ENCODE assay signal across 23 mouse cellular contexts in genomic region chr8:119528762-119529161, GRCm38 (mm10). TPM values are rescaled to one million over a fixed set of nuclear protein-coding genes. Genes with fewer than 3 reads are reported as not detected.
"Had no signal": no experiment of that assay in that cellular context is flagged by ENCODE, and none has a peak within 500 bp of the region (broad histone marks: within the 10 kb centered on the region; RNA-seq: fewer than 3 reads in every experiment).

No protein-coding gene starts in this region.

- H3K4me3 ChIP-seq: midbrain, embryonic 10.5 days; midbrain, embryonic 12.5 days; myocyte; neural tube, embryonic 13.5 days; neural tube, embryonic 15.5 days had no signal

- H3K27me3 ChIP-seq: midbrain, embryonic 12.5 days; neural tube, embryonic 13.5 days; neural tube, embryonic 15.5 days had no signal

- H3K9ac ChIP-seq: lung, embryonic 14.5 days; midbrain, embryonic 12.5 days; neural tube, embryonic 13.5 days; neural tube, embryonic 15.5 days had no signal

- H3K4me1 ChIP-seq: midbrain, embryonic 12.5 days; neural tube, embryonic 13.5 days; neural tube, embryonic 15.5 days had no signal

- H3K9me3 ChIP-seq: midbrain, embryonic 10.5 days; midbrain, embryonic 12.5 days; neural tube, embryonic 13.5 days; neural tube, embryonic 15.5 days had no signal

- DNase-seq: lung, adult 18-20 months; lung, embryonic 14.5 days; lung, postnatal 10 days; lung, postnatal 4 days; midbrain, embryonic 14.5 days; right cerebral cortex, postnatal 14 days; right cerebral cortex, postnatal 4 days; thymus, adult 2 months; thymus, postnatal 25 days; thymus, postnatal 4 days had no signal

- H3K27ac ChIP-seq: midbrain, embryonic 10.5 days; midbrain, embryonic 12.5 days; neural tube, embryonic 13.5 days; neural tube, embryonic 15.5 days had no signal

- ATAC-seq: midbrain, embryonic 16.5 days had no signal

- H3K4me2 ChIP-seq: lung, embryonic 14.5 days; midbrain, embryonic 12.5 days; neural tube, embryonic 13.5 days; neural tube, embryonic 15.5 days had no signal

RNA-seq across cellular contexts. Expression of gene Slc38a8, which starts 27.3 kb away (rescaled TPM):
- total RNA-seq: megakaryocyte, adult 5-6 weeks; megakaryocyte-erythroid progenitor cell, adult 5-6 weeks had no signal
- polyA plus RNA-seq: liver, embryonic 16.5 days; lung, embryonic 14.5 days; lung, embryonic 16.5 days; midbrain, embryonic 14.5 days; midbrain, embryonic 16.5 days; myocyte; neural tube, embryonic 11.5 days; neural tube, embryonic 13.5 days; neural tube, embryonic 15.5 days; stomach, embryonic 14.5 days; stomach, embryonic 16.5 days had no signal

RNA-seq across cellular contexts. Expression of gene Dnaaf1, which starts 46.3 kb away (rescaled TPM):
- total RNA-seq: megakaryocyte, adult 5-6 weeks had no signal
- polyA plus RNA-seq: lung, embryonic 14.5 days; neural tube, embryonic 11.5 days had no signal
